Mouse (Mus musculus): ENCODE measurements around the gene Cers2. TPM values are rescaled to one million over a fixed set of nuclear protein-coding genes. Genes with fewer than 3 reads are reported as not detected.
A peak's percentile ranks its signal among the peaks of the same experiment; 100 is the strongest.
"Not testable (repeated sequence)": the region's sequence is repeated elsewhere in the genome, so short reads cannot be mapped to it uniquely, and the experiment has no call there.

The Cers2 gene
- total and polyA plus RNA-seq, 2 experiments from 2014 or later: 58.5 to 82.5 TPM

GRCm38 (mm10) chr3:95346454-95346853 is 31.9 kb downstream of the Cers2 start:
- TF ChIP-seq CTCF (IDR thresholded peaks at IDR 0.05): no peak
- Histone ChIP-seq H3K4me2 (ENCODE audit: low read depth, low read length, poor library complexity, severe bottlenecking) (no peak overlapping the region), H3K4me3 (ENCODE audit: low read depth, low read length) (no peak overlapping the region), H3K9ac (replicated peaks; ENCODE audit: low read length, poor library complexity, severe bottlenecking) (no peak overlapping the region), H3K27ac (ENCODE audit: low read depth, low read length) (no peak overlapping the region), H3K36me3 (ENCODE audit: insufficient read depth, low read length) (peaks cover 34% of the 10 kb centered on the region), H3K4me1 (ENCODE audit: insufficient read depth, low read length) (no peaks in the 10 kb centered on the region), H3K27me3 (ENCODE audit: insufficient read depth, low read length) (no peaks in the 10 kb centered on the region), H3K9me3 (ENCODE audit: low read length) (no peaks in the 10 kb centered on the region)
- 95% methylated on average over 7 of the region's 7 CpGs for WGBS
- DNase-seq (ENCODE audit: low spot score): no peak
- no peak for ATAC-seq (ENCODE audit: low FRiP score)

GRCm38 (mm10) chr3:95348343-95348742 is 33.8 kb downstream of the Cers2 start:
- ATAC-seq (ENCODE audit: low FRiP score); H3K27me3 ChIP-seq (ENCODE audit: insufficient read depth, low read length): not testable (repeated sequence)
- peaks cover 36% of the 10 kb centered on the region for H3K36me3 ChIP-seq (ENCODE audit: insufficient read depth, low read length)

GRCm38 (mm10) chr3:95349491-95349890 is 34.9 kb downstream of the Cers2 start:
- H3K27ac ChIP-seq (ENCODE audit: low read depth, low read length): no peak overlapping the region
- peak; percentile 74 for TF ChIP-seq CTCF (IDR thresholded peaks at IDR 0.05)
- ATAC-seq (ENCODE audit: low FRiP score): no peak
- peak; percentile 67 for DNase-seq (ENCODE audit: low spot score)
- H3K36me3 ChIP-seq (ENCODE audit: insufficient read depth, low read length): peaks cover 40% of the 10 kb centered on the region
- no peaks in the 10 kb centered on the region for H3K27me3 ChIP-seq (ENCODE audit: insufficient read depth, low read length)
- H3K4me3 ChIP-seq (ENCODE audit: low read depth, low read length): no peak overlapping the region
- no peaks in the 10 kb centered on the region for H3K4me1 ChIP-seq (ENCODE audit: insufficient read depth, low read length)
- no peaks in the 10 kb centered on the region for H3K9me3 ChIP-seq (ENCODE audit: low read length)
- no peak overlapping the region for H3K9ac ChIP-seq (replicated peaks; ENCODE audit: low read length, poor library complexity, severe bottlenecking)
- no peak overlapping the region for H3K4me2 ChIP-seq (ENCODE audit: low read depth, low read length, poor library complexity, severe bottlenecking)

More at GRCm38 (mm10) chr3:95348343-95348742, 33.8 kb downstream of the Cers2 start:
- H3K4me3 ChIP-seq (ENCODE audit: low read depth, low read length); H3K27ac ChIP-seq (ENCODE audit: low read depth, low read length); H3K9me3 ChIP-seq (ENCODE audit: low read length); DNase-seq (ENCODE audit: low spot score); H3K4me2 ChIP-seq (ENCODE audit: low read depth, low read length, poor library complexity, severe bottlenecking); H3K9ac ChIP-seq (replicated peaks; ENCODE audit: low read length, poor library complexity, severe bottlenecking); H3K4me1 ChIP-seq (ENCODE audit: insufficient read depth, low read length): not testable (repeated sequence)
- 98% methylated on average over 5 of the region's 5 CpGs for WGBS
- TF ChIP-seq CTCF (IDR thresholded peaks at IDR 0.05): peak; percentile 4; the same call in 1 of the 2 replicates

GRCm38 (mm10) chr3:95355911-95356544 is 41.4 kb downstream of the Cers2 start:
- H3K27ac ChIP-seq (ENCODE audit: low read depth, low read length); H3K9ac ChIP-seq (replicated peaks; ENCODE audit: low read length, poor library complexity, severe bottlenecking); H3K4me1 ChIP-seq (ENCODE audit: insufficient read depth, low read length); H3K9me3 ChIP-seq (ENCODE audit: low read length); H3K27me3 ChIP-seq (ENCODE audit: insufficient read depth, low read length); DNase-seq (ENCODE audit: low spot score): not testable (repeated sequence)
- 25% methylated on average over 8 of the region's 19 CpGs for WGBS
- peak overlapping the region; percentile 35; the same call in 1 of the 2 replicates for H3K4me2 ChIP-seq (ENCODE audit: low read depth, low read length, poor library complexity, severe bottlenecking)
- H3K36me3 ChIP-seq (ENCODE audit: insufficient read depth, low read length): peaks cover 13% of the 10 kb centered on the region; the same call in 1 of the 2 replicates
- 0 out of 2 replicates have a peak, but pooled peaks have one; percentile 5 for ATAC-seq (ENCODE audit: low FRiP score)
- peak overlapping the region; percentile 41 for H3K4me3 ChIP-seq (ENCODE audit: low read depth, low read length)

GRCm38 (mm10) chr3:95356701-95357449 is 42.3 kb downstream of the Cers2 start, which contains the start of gene Setdb1:
Setdb1 (minus strand) TSS chr3:95357202.
- H3K4me1 ChIP-seq (ENCODE audit: insufficient read depth, low read length); H3K9me3 ChIP-seq (ENCODE audit: low read length); H3K27ac ChIP-seq (ENCODE audit: low read depth, low read length); H3K27me3 ChIP-seq (ENCODE audit: insufficient read depth, low read length): not testable (repeated sequence)
- peak; percentile 94 for ATAC-seq (ENCODE audit: low FRiP score)
- peak within 1 kb of the TSS; percentile 41 for H3K4me3 ChIP-seq (ENCODE audit: low read depth, low read length)
- DNase-seq (ENCODE audit: low spot score): peak; percentile 98
- H3K9ac ChIP-seq (replicated peaks; ENCODE audit: low read length, poor library complexity, severe bottlenecking): 0 out of 2 replicates have a peak within 1 kb of the TSS, but pooled peaks have one; percentile 44
- peaks cover 13% of the 10 kb centered on the region; the same call in 1 of the 2 replicates for H3K36me3 ChIP-seq (ENCODE audit: insufficient read depth, low read length)
- peak within 1 kb of the TSS; percentile 35 for H3K4me2 ChIP-seq (ENCODE audit: low read depth, low read length, poor library complexity, severe bottlenecking)
- WGBS: under 1% methylated on average over 27 of the region's 57 CpGs

- no peak for ATAC-seq (ENCODE audit: low FRiP score)
- WGBS: 97% methylated on average over 2 of the region's 2 CpGs
- Histone ChIP-seq H3K4me1 (ENCODE audit: insufficient read depth, low read length) (0 out of 2 replicates have a peak, but pooled peaks cover 3% of the 10 kb centered on the region), H3K27ac (ENCODE audit: low read depth, low read length) (no peak overlapping the region), H3K36me3 (ENCODE audit: insufficient read depth, low read length) (peaks cover 11% of the 10 kb centered on the region; the same call in 1 of the 2 replicates), H3K27me3 (ENCODE audit: insufficient read depth, low read length) (no peaks in the 10 kb centered on the region), H3K9ac (replicated peaks; ENCODE audit: low read length, poor library complexity, severe bottlenecking) (no peak overlapping the region), H3K4me3 (ENCODE audit: low read depth, low read length) (no peak overlapping the region), H3K9me3 (ENCODE audit: low read length) (no peaks in the 10 kb centered on the region), H3K4me2 (ENCODE audit: low read depth, low read length, poor library complexity, severe bottlenecking) (no peak overlapping the region)
- DNase-seq (ENCODE audit: low spot score): no peak
- no peak for TF ChIP-seq CTCF (IDR thresholded peaks at IDR 0.05)
Measured at GRCm38 (mm10) chr3:95357746-95358145, 43.2 kb downstream of the Cers2 start.

GRCm38 (mm10) chr3:95360276-95360675 is 45.7 kb downstream of the Cers2 start:
- DNase-seq (ENCODE audit: low spot score); H3K4me2 ChIP-seq (ENCODE audit: low read depth, low read length, poor library complexity, severe bottlenecking); H3K36me3 ChIP-seq (ENCODE audit: insufficient read depth, low read length); H3K9ac ChIP-seq (replicated peaks; ENCODE audit: low read length, poor library complexity, severe bottlenecking); ATAC-seq (ENCODE audit: low FRiP score); H3K27me3 ChIP-seq (ENCODE audit: insufficient read depth, low read length); H3K27ac ChIP-seq (ENCODE audit: low read depth, low read length); H3K9me3 ChIP-seq (ENCODE audit: low read length); H3K4me1 ChIP-seq (ENCODE audit: insufficient read depth, low read length); H3K4me3 ChIP-seq (ENCODE audit: low read depth, low read length): not testable (repeated sequence)
- 82% methylated on average over 3 of the region's 3 CpGs for WGBS

Data from midbrain, postnatal 0 days (tissue).